Mouse (Mus musculus): ENCODE measurements around the gene Myocos. TPM values are rescaled to one million over a fixed set of nuclear protein-coding genes. Genes with fewer than 3 reads are reported as not detected.
A peak's percentile ranks its signal among the peaks of the same experiment; 100 is the strongest.
"Not testable (repeated sequence)": the region's sequence is repeated elsewhere in the genome, so short reads cannot be mapped to it uniquely, and the experiment has no call there.

Myocos gene
- total RNA-seq, 2 experiments from 2014 or later: not detected

- Histone ChIP-seq H3K27ac (no peak within 1 kb of the TSS), H3K4me3 (no peak within 1 kb of the TSS)
- no peak for DNase-seq (ENCODE audit: low spot score in 2 of 2)
- no peak for TF ChIP-seq CTCF (conservative IDR thresholded peaks at IDR 0.05)
Measured at GRCm38 (mm10) chr1:162639051-162639750, 18.8 kb downstream of the Myocos start, which contains the start of gene Myoc. Myoc (plus strand) TSS chr1:162639155.

DNA sequence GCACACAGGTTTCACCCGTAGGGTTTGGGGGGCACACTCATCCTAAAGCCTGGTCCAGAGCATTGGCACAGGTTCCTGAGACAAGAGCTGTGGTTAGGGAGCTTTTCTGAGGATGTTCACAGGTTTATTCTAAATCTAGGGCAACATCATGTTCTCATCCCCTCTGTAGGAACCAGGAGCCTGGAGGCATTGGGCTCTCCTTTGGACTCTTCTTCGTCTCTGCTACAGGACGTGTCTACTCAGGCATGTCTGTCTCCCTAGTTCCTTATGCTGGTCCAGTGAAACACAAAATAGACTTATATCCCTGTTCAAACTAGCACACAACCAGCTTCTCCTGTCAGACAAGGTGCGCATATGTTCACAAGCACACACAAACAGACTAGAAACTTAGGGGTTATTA lies 19.5 kb downstream of the Myocos start:
- no peak for DNase-seq (ENCODE audit: low spot score in 2 of 2)
- Histone ChIP-seq H3K4me3 (no peak overlapping the region), H3K27ac (no peak overlapping the region)
- no peak for TF ChIP-seq CTCF (conservative IDR thresholded peaks at IDR 0.05)

DNA sequence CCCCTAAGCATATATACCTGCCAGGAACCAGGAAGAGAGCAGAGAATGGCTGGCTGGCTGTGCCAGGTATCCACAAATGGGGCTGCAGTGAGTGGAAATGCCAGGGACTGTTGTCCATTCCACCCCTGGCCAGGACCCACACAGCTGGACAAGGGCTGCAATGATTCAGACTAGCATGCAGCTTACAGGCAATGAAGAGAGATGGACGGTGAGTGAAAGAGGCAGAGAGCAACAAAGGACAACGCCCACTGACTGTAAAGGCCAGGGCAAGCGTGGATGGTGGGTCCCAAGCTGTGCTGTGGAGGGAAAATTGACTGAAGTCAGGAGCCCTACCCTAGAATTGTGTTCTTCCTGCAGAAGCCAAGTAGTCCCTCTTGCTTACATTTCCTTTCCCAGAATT lies 21.5 kb downstream of the Myocos start:
- no peak overlapping the region for H3K4me3 ChIP-seq
- H3K27ac ChIP-seq: no peak overlapping the region
- no peak for DNase-seq (ENCODE audit: low spot score in 2 of 2)
- no peak for TF ChIP-seq CTCF (conservative IDR thresholded peaks at IDR 0.05)

DNA sequence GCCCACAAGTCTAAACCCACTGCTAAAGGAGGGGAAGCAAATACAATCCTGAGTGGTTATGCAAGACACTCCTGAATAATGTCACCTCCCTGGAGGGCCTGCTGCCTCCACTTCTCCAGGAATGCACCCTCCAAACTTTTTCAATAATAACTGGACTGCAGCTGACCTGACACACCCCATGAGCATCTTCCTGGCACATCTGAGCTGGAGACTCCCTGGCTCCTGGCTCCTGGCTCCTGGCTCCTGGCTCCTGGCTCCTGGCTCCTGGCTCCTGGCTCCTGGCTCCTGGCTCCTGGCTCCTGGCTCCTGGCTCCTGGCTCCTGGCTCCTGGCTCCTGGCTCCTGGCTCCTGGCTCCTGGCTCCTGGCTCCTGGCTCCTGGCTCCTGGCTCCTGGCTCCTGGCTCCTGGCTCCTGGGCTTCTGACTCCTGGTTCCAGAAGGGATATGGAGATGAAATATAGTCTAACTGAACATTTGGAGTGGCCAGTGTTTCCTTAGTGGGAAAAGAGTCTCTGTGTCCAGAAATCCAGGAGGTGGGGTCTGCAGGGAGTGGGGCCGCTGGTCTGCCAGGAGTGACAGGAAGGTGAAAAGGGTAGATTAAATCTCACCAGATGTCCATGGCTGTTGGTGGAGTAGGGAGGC lies 22.6 kb downstream of the Myocos start:
- not testable (repeated sequence) for H3K27ac ChIP-seq; H3K4me3 ChIP-seq; DNase-seq (ENCODE audit: low spot score in 2 of 2)

- DNase-seq (ENCODE audit: low spot score in 2 of 2); H3K4me3 ChIP-seq; H3K27ac ChIP-seq: not testable (repeated sequence)
Measured at GRCm38 (mm10) chr1:162628326-162628725, 29.7 kb downstream of the Myocos start.

DNA sequence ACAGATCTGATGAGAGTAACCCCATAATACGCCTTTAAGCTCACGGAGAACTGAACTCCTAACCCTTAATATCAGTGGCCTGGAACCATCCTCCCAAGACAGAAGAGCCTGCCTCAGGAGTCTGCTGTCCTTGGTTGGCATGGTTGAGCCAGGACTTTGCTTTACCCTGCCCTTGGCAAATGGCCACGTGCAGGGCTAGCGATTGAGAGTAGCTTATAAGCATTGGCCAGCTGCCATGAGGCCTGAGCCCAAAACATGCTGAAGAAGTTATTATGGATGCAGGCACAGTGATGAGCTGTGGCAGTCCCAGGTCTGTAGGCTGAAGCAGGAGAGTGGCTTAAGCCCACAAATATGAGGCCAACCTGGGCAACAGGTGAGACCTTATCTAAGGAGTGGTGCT lies 30.2 kb downstream of the Myocos start:
- not testable (repeated sequence) for H3K27ac ChIP-seq; DNase-seq (ENCODE audit: low spot score in 2 of 2)

DNA sequence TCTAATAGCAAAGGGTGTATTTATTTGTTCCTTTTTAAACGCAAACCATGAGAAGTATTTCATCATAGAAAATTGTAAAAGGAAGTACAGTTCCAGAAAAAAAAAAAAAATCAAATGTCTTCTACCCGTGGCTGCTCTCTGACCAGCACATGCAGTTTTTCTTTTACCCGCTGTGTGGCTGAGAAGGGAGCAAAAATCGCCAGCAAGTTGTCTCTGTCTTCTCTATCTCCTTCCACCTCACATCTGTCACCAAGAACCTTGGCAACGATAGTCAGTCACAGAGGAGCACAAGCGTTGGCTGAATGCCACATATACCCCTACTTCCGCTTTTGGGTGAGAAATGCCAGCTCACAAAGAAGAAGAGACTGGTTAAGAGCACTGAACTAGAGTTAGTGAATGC lies 32.8 kb downstream of the Myocos start:
- TF ChIP-seq CTCF (conservative IDR thresholded peaks at IDR 0.05): no peak; the same call in 1 of the 2 replicates
- H3K4me3 ChIP-seq: no peak overlapping the region
- DNase-seq (ENCODE audit: low spot score in 2 of 2): no peak
- H3K27ac ChIP-seq: no peak overlapping the region

More for the DNA sequence above, 30.2 kb downstream of the Myocos start:
- H3K4me3 ChIP-seq: not testable (repeated sequence)

GRCm38 (mm10) chr1:162623895-162624294 lies 34.1 kb downstream of the Myocos start:
- TF ChIP-seq CTCF (conservative IDR thresholded peaks at IDR 0.05): no peak
- DNase-seq (ENCODE audit: low spot score in 2 of 2): no peak
- H3K4me3 ChIP-seq: no peak overlapping the region
- H3K27ac ChIP-seq: no peak overlapping the region

DNA sequence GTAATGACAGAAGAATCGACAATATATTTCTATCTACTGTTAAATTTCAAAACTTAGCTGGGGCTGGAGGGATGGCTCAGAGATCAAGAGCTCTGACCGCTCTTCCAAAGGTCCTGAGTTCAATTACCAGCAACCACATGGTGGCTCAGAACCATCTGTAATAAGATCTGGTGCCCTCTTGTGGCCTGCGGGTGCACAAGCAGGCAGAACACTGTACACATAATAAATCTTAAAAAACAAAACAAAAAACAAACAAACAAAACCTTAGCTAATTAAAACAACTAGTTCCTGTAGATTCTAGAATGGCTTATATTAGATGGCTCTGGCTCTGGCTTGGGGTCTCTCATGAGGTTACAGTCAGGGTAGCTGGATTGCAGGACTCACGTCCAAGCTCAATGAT lies 37.5 kb downstream of the Myocos start:
- no peak for DNase-seq (ENCODE audit: low spot score in 2 of 2)
- no peak overlapping the region for H3K27ac ChIP-seq
- peak; percentile 66 for TF ChIP-seq CTCF (conservative IDR thresholded peaks at IDR 0.05)
- H3K4me3 ChIP-seq: no peak overlapping the region

DNA sequence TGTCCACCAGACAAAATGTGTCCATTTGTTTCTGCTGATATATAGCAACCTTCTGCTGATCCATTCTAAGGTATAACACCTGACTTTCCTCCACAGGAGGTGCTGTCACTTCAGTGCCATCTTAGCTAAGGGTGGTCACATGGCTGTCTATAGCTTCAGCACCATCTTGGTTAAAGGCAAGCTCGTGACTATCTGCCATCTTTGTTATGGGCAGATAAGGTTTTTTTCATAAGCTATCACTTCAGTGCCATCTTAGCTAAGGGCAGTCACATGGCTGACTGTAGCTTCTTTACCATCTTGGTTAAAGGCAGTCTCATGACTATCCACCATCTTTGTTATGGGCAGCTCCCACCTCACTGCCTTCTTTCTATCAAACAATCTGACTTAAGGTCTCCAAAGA lies 42.5 kb downstream of the Myocos start:
- TF ChIP-seq CTCF (conservative IDR thresholded peaks at IDR 0.05): no peak
- DNase-seq (ENCODE audit: low spot score in 2 of 2): peak in 1 of 2 experiments; percentile 14

GRCm38 (mm10) chr1:162611191-162611590 lies 46.8 kb downstream of the Myocos start:
- Histone ChIP-seq H3K27ac (no peak overlapping the region), H3K4me3 (no peak overlapping the region)
- TF ChIP-seq CTCF (conservative IDR thresholded peaks at IDR 0.05): no peak
- no peak for DNase-seq (ENCODE audit: low spot score in 2 of 2)

More for the DNA sequence above, 42.5 kb downstream of the Myocos start:
- H3K27ac ChIP-seq: no peak overlapping the region
- H3K4me3 ChIP-seq: no peak overlapping the region

DNA sequence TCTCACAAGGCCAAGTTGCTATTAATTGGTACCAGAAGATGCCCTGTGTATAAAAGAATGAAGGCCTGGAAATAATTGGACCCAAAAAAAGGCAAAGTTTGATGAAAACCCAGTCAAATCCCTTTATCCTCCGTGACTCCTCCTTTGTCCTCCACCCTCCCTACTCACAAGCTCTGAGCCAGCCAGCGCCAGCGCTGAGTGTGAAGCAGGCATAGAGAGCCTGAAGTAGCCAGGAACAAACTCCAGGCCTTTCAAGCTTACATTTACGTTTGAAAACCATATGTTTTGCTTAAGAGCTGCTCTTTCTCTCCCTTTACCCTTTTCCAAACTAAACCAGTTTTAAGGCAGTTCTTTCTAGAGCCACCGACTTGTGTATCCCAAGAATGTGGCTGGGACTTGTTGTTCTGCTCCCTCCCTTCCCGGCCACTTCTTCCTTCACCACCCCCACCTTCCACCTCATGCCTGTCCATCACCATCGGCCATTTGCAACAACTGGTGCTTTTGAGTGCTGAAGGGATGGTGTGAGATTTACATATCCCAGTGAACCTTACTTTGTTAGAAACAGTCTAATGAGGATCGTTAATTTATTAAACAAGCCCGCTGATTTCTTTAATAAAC lies 48.3 kb downstream of the Myocos start:
- H3K4me3 ChIP-seq: no peak overlapping the region
- TF ChIP-seq CTCF (conservative IDR thresholded peaks at IDR 0.05): no peak
- DNase-seq (ENCODE audit: low spot score in 2 of 2): no peak
- H3K27ac ChIP-seq: no peak overlapping the region

GRCm38 (mm10) chr1:162608127-162608526 lies 49.9 kb downstream of the Myocos start:
- H3K27ac ChIP-seq: no peak overlapping the region
- no peak for DNase-seq (ENCODE audit: low spot score in 2 of 2)
- TF ChIP-seq CTCF (conservative IDR thresholded peaks at IDR 0.05): no peak
- H3K4me3 ChIP-seq: no peak overlapping the region

- TF ChIP-seq CTCF (conservative IDR thresholded peaks at IDR 0.05): no peak
- Histone ChIP-seq H3K4me3 (no peak overlapping the region), H3K27ac (no peak overlapping the region)
- no peak for DNase-seq (ENCODE audit: low spot score in 2 of 2)
Measured at GRCm38 (mm10) chr1:162601288-162601687, 56.7 kb downstream of the Myocos start.

Data from layer of hippocampus, adult 2 months (tissue).